ENCODE assay signal across 2 mouse cellular contexts in the genomic region with DNA sequence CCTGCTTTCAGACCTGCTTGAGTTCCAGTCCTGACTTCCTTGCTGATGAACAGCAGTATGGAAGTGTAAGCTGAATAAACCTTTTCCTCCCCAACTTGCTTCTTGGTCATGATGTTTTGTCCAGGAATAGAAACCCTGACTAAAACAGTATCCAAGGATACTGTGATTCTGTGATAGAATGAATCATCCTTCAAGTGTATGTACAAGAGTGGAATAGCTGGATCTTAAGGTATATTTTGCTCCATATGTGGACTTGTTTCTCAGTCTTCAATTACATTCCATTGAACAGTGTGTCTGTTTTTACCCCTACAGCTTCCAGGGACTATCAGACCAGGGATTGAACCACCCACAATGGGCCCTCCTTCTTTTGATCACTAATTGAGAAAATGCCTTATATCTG.
DNase-seq lines count a peak whose midpoint lies in the region; ATAC-seq lines count a peak whose summit lies in the region.

No protein-coding gene starts in this region.

- ATAC-seq in frontal cortex, adult (ENCODE audit: low TSS enrichment): peak; percentile 97

- DNase-seq in brain, adult 2 months (ENCODE audit: low read depth, low spot score): peak; percentile 29
